Mouse (Mus musculus) liver, adult 2 months (tissue): ENCODE measurements around the gene Gm21983.

Experiments
- CTCF ChIP-seq: fragments of 200-500 bp; IDR thresholded peaks from 2 replicates; pipeline ENCODE4 v1.5.1; 2011; ENCODE audit warnings: low read depth, low read length, control low read depth
- POLR2A ChIP-seq: fragments of 200-500 bp; IDR thresholded peaks from 2 replicates; pipeline ENCODE4 v1.6.1; 2011; ENCODE audit warnings: low read length, control low read depth; ENCODE audit not compliant: insufficient read depth; ENCODE audit errors: extremely low read depth

DNA sequence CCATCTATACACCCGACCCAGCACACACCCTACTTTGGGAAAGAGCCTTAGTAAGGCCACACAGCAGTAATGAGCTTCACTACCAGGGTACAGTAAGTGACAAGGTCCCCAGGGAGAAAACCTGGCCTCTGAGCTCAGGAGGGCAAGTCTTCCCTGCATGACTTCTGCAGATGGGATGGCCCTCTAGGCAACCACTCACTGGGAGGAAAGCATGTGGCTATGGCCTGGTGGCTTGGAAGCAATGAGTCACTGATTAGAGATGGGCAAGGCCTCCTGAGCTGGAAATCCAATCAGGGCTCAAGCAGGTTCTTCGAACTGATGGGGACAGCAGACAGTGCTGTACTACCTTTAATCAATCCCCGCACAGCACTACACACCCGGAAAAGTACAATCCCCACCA lies 19.1 kb downstream of the Gm21983 start:
- TF ChIP-seq CTCF (no peak), POLR2A (no peak)
